Mouse (Mus musculus): ENCODE results near the gene S100a6. TPM values are rescaled to one million over a fixed set of nuclear protein-coding genes. Genes with fewer than 3 reads are reported as not detected.

Gene S100a6
- polyA plus RNA-seq, 1 experiment, result 6,594 TPM

GRCm38 (mm10) chr3:90626266-90627021 lies 13.8 kb downstream of the S100a6 start:
- DNase-seq (ENCODE audit: low spot score), result no peak

- DNase-seq (ENCODE audit: low spot score), result no peak
Observed at GRCm38 (mm10) chr3:90627366-90627765, 14.7 kb downstream of the S100a6 start.

- DNase-seq (ENCODE audit: low spot score), result no peak
Observed at GRCm38 (mm10) chr3:90627807-90628206, 15.1 kb downstream of the S100a6 start.

- no peak for DNase-seq (ENCODE audit: low spot score)
Observed at GRCm38 (mm10) chr3:90629298-90629697, 16.6 kb downstream of the S100a6 start.

- DNase-seq (ENCODE audit: low spot score), result no peak
Observed at GRCm38 (mm10) chr3:90631984-90632383, 19.3 kb downstream of the S100a6 start.

- no peak for DNase-seq (ENCODE audit: low spot score)
Observed at GRCm38 (mm10) chr3:90638511-90639275, 26.0 kb downstream of the S100a6 start.

- no peak for DNase-seq (ENCODE audit: low spot score)
Observed at GRCm38 (mm10) chr3:90639511-90640154, 27.0 kb downstream of the S100a6 start.

GRCm38 (mm10) chr3:90640981-90641380 lies 28.3 kb downstream of the S100a6 start:
- no peak for DNase-seq (ENCODE audit: low spot score)

- DNase-seq (ENCODE audit: low spot score), result no peak
Observed at GRCm38 (mm10) chr3:90644220-90644619, 31.5 kb downstream of the S100a6 start.

GRCm38 (mm10) chr3:90647291-90647690 lies 34.6 kb downstream of the S100a6 start:
- no peak for DNase-seq (ENCODE audit: low spot score)

- DNase-seq (ENCODE audit: low spot score), result no peak
Observed at GRCm38 (mm10) chr3:90648981-90649380, 36.3 kb downstream of the S100a6 start.

- DNase-seq (ENCODE audit: low spot score), result no peak
Observed at GRCm38 (mm10) chr3:90649832-90650231, 37.1 kb downstream of the S100a6 start.

GRCm38 (mm10) chr3:90652878-90653508 lies 40.3 kb downstream of the S100a6 start:
- DNase-seq (ENCODE audit: low spot score), result no peak

- no peak for DNase-seq (ENCODE audit: low spot score)
Observed at GRCm38 (mm10) chr3:90653717-90654116, 41.0 kb downstream of the S100a6 start, which contains the start of gene S100a7a. S100a7a (plus strand) TSS chr3:90654017.

- no peak for DNase-seq (ENCODE audit: low spot score)
Observed at GRCm38 (mm10) chr3:90657405-90657804, 44.7 kb downstream of the S100a6 start.

GRCm38 (mm10) chr3:90659364-90660044 lies 46.8 kb downstream of the S100a6 start:
- no peak for DNase-seq (ENCODE audit: low spot score)

- DNase-seq (ENCODE audit: low spot score), result no peak
Observed at GRCm38 (mm10) chr3:90664219-90664618, 51.5 kb downstream of the S100a6 start.

- DNase-seq (ENCODE audit: low spot score), result no peak
Observed at GRCm38 (mm10) chr3:90668846-90669245, 56.2 kb downstream of the S100a6 start, which contains the start of gene S100a8. S100a8 (plus strand) TSS chr3:90668978.
